Mouse (Mus musculus) lung, adult 2 months (tissue): Measurements from ENCODE around the gene Plxnc1.

ENCODE experiments used
- CTCF ChIP-seq: fragments of 200-500 bp; IDR thresholded peaks from 2 replicates; pipeline ENCODE4 v1.5.1; 2011; ENCODE audit warnings: mild to moderate bottlenecking, low read length, control low read depth; ENCODE audit not compliant: insufficient read depth
- POLR2A ChIP-seq: fragments of 200-500 bp; IDR thresholded peaks from 2 replicates; pipeline ENCODE4 v1.6.1; 2011; ENCODE audit warnings: low read depth, mild to moderate bottlenecking, control low read depth, low read length, borderline replicate concordance; ENCODE audit errors: extremely low read depth

DNA sequence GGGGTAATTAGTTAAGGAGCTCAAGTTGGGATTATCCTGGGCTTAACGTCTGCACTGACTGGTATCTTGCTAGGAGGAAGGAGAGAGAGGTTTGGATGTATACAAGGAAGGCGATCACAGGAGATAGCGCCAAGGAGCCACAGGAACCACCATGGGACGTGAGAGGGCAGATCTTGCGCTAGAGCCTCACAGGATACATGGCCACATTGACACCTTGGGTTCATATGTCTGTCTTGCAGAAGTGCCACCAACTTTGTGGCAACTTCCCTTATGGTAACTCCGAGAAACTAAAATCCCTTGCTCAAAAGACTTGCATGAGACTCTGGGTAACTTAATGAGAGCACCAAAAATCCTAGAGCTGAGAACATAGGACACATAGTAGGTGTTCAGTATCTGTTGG is 47.7 kb downstream of the Plxnc1 start:
- TF ChIP-seq CTCF (no peak), POLR2A (no peak)
